Mouse (Mus musculus) left cerebral cortex, postnatal 36 days (tissue): ENCODE measurements around the gene Rasgrp2. TPM values are rescaled to one million over a fixed set of nuclear protein-coding genes. Genes with fewer than 3 reads are reported as not detected.

Source experiments
- DNase-seq, 2 experiments: peaks; one replicate each; pipeline ENCODE4 v3.0.0; 2021 to 2022; ENCODE audit warnings: low spot score in 2 of 2, mixed read lengths in 1 of 2
- intact Hi-C: fragments of 180-260 bp; cut with DNase I; formaldehyde crosslinking; loops from one replicate; pipeline ENCODE4 v1.15.1; 2025
- total RNA-seq, 2 experiments: library from RNA; stranded (reverse); gene quantifications; 2 replicates each; pipeline ENCODE4 v1.2.3; 2021

Gene Rasgrp2
- 10 to 100 TPM; 47.5 to 72.6 TPM for total RNA-seq

DNA sequence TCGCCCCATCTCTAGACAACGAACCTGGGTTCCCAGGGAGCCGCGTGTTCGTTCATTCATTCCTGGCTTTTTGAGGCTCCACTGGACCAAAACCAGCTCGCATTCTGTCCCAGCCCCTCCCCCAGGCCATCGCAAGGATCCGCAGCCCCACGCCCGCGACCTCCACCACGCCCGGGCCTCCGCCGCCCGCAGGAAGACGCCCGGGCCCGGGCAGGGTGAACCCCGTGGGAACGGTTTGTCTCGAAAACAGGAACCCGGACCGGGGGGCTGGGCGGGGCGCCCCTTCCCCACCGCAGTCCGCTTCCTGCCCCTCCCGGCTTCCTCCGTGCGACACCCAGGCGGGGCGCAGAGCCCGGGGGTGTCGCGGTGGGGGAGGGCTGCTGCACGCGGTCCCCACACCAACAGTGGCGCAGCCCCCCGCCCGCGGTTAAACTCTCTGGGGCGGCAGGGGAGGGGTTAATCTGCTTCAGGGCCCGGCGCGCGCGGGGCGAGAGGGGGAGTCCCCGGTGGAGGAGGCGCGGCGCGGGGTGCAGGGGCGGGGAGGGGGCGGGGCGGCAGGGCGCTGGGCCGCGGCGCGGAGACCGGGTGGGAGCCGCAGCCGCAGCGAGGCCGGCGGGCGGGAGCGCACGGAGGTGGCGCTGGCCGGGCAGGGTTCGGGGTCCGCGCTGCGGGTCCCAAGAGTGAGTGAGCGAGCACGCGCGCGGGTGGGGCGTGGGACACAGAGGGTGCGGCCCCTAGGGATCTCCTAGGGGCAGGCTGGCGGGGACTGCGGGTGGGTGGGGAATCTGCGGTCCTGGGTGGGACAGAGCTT is at the start of gene Rasgrp2:
Gene Rasgrp2, plus strand, starts transcription at position 56 of the 811 bp plus-strand sequence.
- no peak for DNase-seq
- intact Hi-C loops: no loop called here

DNA sequence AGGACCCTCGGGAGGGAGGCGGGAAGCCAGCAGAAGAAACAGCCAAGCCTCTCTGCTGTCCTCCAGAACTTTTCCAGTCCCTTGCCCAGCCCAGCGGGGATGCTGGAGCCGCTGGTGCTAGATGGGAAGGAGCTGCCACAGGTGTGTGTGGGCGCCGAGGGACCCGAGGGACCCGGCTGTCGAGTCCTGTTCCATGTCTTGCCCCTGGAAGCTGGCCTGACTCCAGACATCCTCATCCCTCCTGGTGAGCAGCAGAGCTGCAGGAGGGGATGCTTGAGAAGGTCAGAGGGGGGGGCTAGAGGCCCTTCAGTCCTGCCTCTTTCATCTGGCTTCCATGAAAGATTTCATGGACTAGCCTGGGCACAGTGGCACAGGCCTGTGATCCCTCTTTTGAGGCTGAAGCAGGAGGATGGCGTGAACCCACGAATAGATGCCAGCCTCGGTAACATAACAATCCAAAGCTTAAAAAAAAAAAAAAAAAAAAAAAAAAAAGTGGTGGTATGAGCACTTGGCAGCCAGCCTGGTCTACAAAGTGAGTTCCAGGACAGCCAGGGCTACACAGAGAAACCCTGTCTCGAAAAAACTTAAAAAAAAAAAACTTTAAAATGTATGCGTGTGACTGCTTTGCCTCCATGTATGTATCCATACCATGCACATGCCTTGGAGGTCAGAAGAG is 47.6 kb upstream of the Rasgrp2 start:
- no peak for DNase-seq
- intact Hi-C loops: no loop called here

DNA sequence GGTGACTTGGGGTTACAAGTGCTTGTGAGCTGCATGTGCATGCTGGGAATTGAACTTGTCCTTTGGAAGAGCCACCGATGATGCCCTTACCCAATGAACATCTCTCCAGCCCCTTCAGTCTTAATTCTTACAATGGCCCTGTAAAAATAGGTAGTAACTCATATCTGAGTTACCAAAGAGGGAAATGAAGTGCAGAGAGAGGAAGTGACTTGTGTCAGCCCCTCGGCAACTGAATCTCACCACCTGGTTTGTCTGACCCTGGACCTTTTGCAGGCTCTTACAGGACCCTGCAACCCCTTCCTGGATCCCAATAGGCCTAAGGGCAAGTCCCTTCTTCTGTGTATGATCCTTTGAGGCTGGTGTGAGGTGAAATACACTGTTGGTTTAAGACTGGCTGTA is 47.0 kb upstream of the Rasgrp2 start:
- intact Hi-C loops: no loop called here
- DNase-seq: no peak

DNA sequence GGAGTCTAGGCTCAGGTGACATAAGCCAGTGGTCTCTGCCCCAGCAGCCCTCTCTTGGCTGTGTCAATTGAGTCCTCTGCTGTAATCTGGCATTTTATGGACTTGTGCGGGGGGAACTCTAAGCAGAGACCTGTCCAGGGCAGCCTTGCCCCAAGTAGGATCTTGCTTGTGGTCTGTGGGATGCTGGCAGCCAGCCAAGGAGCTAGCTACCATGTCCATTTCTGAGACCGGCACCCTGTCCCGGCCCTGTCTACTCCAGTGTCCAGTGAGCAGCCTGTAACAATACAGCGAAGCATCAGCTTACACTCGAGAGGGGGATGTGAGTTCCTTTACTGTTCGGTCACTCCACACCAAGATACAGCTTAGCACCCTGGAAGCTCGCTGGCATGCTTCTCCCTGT is 45.1 kb upstream of the Rasgrp2 start:
- DNase-seq: no peak

DNA sequence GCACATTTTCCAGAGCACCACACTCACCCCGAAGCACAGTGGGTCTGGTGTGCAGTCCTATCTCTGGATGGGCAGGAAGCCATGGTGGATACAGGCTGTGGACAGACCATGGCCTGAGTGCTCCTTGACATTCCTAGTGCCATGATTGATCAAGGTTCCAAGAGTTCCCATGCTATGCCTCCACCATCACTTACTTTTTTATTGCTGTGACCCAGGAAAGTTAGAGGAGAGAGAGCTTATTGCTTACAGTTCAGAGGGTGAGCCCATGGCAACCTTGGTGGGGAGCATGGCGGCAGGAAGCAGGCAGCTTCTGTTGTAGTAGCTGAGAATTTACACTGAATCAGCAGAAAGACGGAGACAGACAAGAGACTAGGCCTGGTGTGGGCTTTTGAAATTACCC is 37.8 kb upstream of the Rasgrp2 start:
- DNase-seq: no peak
- intact Hi-C loops: no loop called here

More for the DNA sequence above, 45.1 kb upstream of the Rasgrp2 start:
- intact Hi-C loops: no loop called here

DNA sequence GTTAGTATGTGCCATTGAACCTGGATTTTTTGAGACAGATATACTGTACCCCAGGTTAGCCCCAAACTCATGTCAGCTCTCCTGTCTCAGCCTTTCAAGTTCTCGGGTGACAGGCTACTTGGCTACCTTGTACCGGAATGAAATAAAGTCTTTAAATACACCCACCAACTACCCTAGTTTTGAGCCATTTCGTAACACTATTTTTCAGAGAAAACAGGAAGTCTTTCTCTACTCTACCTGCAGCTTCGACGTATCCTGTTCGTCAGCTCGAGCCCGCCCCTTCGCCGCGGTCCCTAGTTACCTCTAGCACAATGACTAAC is 36.1 kb upstream of the Rasgrp2 start:
- DNase-seq: no peak
- intact Hi-C loops: no loop called here

DNA sequence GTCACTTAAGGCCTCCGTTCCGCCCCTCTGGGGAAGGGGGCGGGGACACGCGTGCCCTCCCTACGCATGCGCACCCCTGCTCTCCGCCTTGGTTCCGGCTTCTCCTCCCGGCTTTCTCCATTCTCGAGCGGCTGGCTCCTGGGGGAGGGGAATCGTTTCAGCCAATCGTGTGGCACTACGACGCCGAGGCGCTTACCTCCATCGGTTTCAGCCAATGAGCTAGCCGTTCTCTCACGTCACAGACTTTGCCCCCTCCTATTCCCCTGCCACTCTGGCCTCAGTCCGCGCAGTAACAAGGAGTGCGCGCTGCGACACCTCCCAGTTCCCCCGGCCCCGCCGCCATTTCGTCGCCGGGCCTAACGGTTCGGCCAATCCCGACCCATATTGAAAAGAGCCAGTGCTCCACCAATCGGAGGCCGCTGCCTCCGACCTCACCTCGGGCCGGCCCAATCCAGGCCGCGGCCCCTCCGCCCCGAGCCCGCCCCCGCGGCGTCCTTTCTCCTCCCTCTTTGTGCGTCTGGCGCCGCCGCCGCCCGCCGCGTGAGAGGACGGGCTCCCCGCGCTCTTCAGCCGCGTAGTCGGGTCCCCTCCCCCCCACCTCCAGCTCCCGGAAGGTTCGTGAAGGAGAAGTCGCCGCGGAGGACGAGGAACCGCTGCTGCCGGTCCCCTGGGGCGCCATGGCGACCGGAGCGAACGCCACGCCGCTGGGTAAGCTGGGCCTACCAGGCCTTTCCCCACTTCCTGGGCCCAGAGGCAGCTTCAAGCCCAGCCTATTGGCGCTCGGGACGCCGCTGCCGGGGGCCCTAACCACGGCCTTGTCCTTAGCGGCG is 35.5 kb upstream of the Rasgrp2 start, which contains the start of gene Sf1:
Gene Sf1, plus strand, starts transcription at position 280 of the 830 bp plus-strand sequence.
- intact Hi-C loops: no loop called here
- DNase-seq: peak; percentile 100

DNA sequence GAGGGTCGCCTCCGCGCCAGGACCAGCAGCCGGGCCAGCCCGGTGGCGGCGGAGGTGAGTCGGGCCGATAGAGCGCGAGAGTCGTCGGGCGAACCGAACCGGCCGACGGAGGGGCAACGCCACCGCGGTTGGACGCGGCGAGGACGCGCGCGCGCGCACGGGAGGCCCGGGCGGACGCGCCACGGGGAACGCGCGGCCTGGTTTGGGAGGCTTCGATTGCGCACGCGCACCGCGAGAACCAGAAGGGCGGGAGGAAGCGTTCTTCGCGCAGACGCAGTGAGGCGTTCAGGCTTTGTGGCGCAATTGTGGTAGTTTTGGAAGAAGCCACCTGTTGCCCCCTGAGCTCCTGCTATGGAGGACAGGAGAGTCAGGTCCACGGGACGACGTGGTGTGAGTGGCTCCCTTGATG is 34.8 kb upstream of the Rasgrp2 start:
- peak; percentile 91 for DNase-seq
- intact Hi-C loops: no loop called here

DNA sequence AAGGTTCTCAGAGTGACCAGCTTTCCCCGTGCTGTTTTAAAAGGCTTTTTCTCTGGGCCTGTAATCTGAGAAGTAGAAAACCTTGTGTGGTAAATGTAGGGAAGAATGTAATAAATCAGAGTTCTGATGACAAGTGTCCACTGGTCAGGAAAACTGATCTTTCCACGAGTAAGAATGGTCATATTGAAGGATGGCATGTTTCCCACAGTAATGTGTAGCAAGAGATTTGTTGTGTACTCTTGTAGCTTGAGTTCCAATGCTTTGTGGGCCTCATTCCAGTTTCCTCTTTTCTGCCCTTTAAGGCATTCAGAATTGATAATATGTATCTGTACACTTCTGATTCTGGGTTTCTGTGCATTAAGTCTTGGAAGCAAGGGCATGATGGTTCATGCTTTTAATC is 34.3 kb upstream of the Rasgrp2 start:
- intact Hi-C loops: loop anchor here (5.0 kb wide), 1 partner anchor 52 kb away; the partner anchor contains the start of gene Nrxn2
- no peak for DNase-seq

DNA sequence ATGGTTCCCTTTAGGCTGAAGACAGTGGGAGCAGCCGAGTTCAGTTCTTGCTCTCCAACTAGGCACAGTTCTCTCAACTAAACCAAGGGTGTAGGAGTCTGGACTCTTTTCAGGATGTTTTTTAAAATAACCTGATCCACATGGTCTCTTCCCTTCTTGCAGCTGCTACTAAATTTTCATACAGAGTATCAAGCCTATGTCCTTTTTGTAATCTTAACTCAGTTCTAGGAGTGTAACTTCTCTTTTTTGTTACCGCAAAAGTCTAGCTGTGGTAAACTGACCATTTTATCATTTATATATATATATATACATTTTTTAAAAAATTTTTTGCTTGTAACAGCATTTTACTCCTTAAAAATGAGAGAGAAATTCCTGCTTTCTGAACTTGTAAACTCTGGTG is 29.0 kb upstream of the Rasgrp2 start:
- DNase-seq: no peak
- intact Hi-C loops: no loop called here

DNA sequence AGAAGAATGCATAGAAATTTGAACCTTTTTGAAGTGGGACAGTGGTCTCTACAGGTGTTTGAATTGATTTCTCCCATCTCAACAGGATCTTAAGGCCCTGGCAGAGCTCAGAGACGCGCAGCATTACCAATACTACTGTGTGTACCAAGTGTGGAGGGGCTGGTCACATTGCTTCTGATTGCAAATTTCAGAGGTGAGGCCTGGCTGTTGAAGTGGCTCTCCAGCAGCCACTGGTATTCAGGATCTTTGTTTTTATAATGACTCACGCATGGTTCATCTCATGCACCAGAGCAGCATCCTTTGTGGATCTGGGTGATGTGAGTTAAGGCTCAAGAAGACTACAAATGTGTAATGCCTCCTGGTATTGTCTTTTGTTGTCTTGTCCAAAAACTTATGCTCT is 26.7 kb upstream of the Rasgrp2 start:
- intact Hi-C loops: no loop called here
- DNase-seq: no peak

DNA sequence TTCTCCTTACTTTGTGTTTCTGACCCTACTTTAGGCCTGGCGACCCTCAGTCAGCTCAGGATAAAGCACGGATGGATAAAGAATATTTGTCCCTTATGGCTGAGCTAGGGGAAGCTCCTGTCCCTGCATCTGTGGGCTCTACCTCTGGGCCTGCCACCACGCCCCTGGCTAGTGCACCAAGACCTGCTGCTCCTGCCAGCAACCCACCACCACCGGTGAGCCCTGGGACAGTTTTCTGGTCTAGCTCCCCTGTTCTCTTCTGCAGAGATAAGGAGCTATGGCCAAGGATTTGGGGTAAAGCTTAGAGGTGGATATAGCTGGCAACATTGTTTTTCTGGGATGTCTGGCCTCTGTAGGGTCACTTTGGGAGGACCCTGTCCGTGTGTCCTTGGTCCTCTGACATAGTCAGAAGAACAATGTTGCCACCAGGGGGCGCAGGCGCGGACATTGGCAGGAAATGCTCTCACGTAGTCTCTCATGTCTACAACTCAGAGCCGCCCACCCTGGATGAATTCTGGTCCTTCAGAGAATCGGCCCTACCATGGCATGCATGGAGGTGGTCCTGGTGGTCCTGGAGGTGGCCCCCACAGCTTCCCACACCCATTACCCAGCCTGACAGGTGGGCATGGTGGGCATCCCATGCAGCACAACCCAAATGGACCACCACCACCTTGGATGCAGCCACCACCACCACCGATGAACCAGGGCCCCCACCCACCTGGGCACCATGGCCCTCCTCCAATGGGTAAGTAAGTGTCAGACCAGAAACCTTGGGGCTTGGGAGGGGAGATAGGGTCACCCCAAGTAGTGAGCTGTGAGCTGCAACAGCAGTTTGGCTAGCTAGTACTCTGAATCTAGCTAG is 25.4 kb upstream of the Rasgrp2 start:
- intact Hi-C loops: no loop called here
- peak; percentile 55 to 65 for DNase-seq

DNA sequence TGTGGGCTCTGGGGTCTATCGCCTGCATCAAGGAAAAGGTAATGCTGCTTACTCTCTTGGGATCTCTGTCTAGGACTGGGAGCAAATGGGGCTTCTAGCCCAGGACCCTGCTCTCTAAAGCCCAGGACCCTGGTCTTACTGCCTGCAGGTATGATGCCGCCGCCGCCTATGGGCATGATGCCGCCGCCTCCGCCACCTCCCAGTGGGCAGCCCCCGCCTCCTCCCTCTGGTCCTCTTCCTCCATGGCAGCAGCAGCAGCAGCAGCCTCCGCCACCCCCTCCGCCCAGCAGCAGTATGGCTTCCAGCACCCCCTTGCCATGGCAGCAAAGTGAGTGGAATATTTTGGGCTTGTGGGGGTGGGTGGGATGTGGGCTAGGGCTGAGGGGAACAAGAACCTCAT is 24.6 kb upstream of the Rasgrp2 start:
- DNase-seq: no peak
- intact Hi-C loops: no loop called here

DNA sequence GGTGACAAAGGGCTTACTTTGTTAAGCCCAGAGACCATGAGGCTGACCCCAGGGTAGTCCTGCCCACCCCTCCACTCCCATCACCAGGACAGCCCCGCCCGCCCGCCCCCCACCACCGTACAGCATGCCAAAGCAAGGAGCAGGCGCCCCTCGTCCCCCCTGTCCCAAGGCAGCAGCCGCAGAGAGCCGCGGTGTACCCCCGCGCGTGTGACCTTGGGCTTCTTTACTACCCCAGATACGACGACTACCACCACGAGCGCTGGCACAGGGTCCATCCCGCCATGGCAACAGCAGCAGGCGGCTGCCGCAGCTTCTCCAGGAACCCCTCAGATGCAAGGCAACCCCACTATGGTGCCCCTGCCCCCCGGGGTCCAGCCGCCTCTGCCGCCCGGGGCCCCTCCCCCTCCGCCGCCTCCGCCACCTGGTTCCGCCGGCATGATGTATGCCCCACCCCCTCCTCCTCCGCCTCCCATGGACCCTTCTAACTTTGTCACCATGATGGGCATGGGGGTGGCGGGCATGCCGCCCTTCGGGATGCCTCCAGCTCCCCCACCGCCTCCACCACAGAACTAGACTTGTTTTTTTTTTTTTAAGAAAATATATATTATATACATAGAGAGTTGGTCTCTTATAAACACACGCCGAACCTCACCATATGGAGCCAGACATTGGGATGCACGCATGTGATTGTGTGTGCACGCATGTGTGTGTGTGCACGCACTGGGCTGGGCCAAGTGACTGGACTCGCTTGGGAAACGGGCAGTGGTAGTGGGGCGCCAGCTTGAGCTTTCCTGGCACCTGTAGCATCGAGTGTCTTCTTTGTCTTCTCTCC is 23.5 kb upstream of the Rasgrp2 start:
- intact Hi-C loops: no loop called here

DNA sequence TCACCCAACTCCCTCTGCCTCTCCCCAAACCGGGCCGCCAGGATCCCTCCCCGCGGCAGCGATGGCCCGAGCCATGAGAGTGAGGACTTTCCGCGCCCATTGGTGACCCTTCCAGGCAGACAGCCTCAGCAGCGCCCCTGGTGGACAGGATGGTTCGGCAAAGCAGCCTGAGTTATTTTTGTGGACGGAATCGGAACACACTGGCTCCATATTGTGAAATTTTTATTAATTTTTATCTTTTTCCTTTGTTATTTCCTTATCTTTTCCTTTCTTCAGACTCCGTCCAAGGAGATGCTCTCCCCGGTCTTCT is 22.9 kb upstream of the Rasgrp2 start:
- intact Hi-C loops: no loop called here
- peak in 1 of 2 experiments; percentile 19 for DNase-seq

More for the DNA sequence above, 23.5 kb upstream of the Rasgrp2 start:
- peak in 1 of 2 experiments; percentile 3 for DNase-seq

DNA sequence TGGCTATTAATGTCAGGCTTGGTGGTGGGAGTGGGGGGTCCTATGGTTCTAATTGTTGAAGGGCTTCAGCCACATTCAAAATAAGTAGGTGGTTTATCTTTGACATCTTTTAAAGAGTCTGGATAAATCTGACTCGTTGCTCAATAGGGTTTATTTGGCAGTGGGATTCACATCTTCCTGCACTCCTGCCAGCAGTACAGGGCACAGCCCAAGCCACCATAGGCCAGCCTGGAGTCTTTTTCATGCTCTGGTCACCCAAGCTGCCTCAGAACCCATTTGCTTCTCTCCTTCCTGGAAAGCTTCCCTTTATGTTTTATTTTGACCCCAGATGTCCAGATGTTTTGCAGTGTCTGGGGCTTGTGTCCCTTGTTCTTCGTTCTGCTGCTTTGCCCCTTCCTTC is 22.5 kb upstream of the Rasgrp2 start:
- no peak for DNase-seq
- intact Hi-C loops: no loop called here

DNA sequence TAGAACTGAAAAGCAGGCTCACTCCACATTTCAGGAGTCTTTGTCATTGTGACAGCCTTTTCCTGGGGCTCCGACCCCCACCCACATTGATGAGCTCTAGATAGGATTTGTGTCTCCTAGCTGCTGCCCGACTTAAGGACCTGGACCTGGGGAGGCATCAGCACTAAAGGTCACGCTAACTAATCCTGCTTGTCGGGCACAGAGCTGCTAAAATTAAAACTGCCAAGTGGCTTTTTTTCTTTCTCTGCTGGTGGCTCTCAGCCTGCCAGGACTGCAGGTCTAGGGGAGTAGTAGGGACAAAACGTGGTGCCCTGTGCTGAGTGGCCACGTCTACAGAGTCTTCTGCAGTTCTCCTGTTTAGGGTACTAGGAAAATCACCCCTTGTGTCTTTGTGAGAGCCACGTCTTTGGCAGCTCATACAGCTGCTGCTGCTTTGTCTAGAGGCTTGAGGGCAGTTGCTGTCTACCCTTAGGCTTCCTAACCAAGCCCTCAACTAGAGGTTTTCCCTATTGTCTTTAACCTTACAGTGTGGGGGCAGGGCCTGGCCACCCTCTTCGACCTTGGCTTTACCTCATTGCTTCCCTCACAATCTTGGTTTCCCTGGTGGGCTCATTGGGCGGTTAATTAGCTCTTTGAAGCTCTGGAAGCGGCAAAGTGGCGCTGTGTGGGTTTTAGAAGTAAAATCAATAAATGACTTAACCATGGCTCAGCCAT is 21.7 kb upstream of the Rasgrp2 start:
- DNase-seq: no peak

More for the DNA sequence above, 21.7 kb upstream of the Rasgrp2 start:
- intact Hi-C loops: no loop called here
